Mouse (Mus musculus) C3H10T1/2 (cell line): ENCODE results near the gene Ttll7. TPM values are rescaled to one million over a fixed set of nuclear protein-coding genes. Genes with fewer than 3 reads are reported as not detected.

Source experiments
- polyA plus RNA-seq, 2 experiments: library from polyadenylated mRNA; unstranded; fragments of >200 nt; fragmentation: generic; extraction: Trizol; gene quantifications; one replicate each; pipeline ENCODE4 v1.2.1; 2012; ENCODE audit warnings: missing spikeins in 2 of 2

Gene Ttll7
- under 1 TPM; 0.49 to 0.83 TPM for polyA plus RNA-seq

GRCm38 (mm10) chr3:146851966-146852891, at the start of gene Ttll7:
TSS of gene Ttll7 (plus strand) at chr3:146852367.

GRCm38 (mm10) chr3:146812901-146813393, 39.2 kb upstream of the Ttll7 start, which contains the start of gene Prkacb:
TSS of gene Prkacb (minus strand) at chr3:146812990.

Other genes with a start within 250 kb of the Ttll7 start
- gene Dnase2b, start 236.8 kb upstream of the Ttll7 start, polyA plus RNA-seq = not detected
- not detected for gene 4930503B20Rik, start 201.1 kb upstream of the Ttll7 start, polyA plus RNA-seq
- not detected for gene Samd13, start 166.8 kb upstream of the Ttll7 start, polyA plus RNA-seq
- gene Prkacb, start 39.4 kb upstream of the Ttll7 start, polyA plus RNA-seq = 10 to 100 TPM in 1 of 2 experiments, 1 to 10 TPM in 1; 1.4 to 18.8 TPM